Mouse (Mus musculus) ovary, postnatal 10 days (tissue): ENCODE data around the gene Rab3gap1.
"Not testable (repeated sequence)": the region's sequence is repeated elsewhere in the genome, so short reads cannot be mapped to it uniquely, and the experiment has no call there.

Experiments
- DNase-seq: peaks from one replicate; pipeline ENCODE4 v3.0.0; 2022; ENCODE audit warnings: low spot score

Rab3gap1 gene

DNA sequence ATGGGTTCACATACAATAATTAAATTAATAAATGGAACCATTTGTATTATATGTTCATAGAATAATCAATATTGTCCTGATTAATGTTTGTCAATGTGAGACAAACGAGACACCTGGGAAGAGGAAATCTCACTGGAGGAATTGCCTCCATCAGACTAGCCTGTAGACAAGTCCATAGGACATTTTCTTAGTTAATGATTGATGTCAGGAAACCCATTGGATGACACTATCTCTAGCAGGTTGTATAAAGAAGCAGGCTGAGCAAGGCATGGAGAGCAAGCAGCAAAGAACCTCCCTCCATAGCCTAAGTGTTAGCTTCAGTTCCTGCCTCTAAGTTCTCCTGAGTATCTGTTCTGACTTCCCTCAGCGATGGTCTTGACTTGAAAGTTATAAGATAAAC is 64.8 kb downstream of the Rab3gap1 start:
- no peak for DNase-seq

DNA sequence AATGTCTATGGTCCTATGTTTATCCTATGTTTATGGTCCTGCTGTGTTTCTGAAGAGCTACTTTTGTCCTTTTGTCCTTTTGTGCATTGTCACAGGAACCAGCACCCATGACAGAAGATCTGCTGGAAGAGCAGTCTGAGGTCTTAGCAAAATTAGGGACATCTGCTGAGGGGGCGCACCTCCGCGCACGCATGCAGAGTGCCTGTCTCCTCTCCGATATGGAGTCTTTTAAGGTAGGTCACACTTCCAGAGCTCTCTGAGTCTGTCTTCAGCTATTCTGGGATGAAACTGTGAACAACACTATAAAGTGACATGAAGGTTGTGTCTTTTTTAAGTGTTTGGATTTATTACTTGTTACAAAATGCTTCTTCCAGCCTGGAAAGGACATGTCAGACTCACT is 65.7 kb downstream of the Rab3gap1 start:
- no peak for DNase-seq

DNA sequence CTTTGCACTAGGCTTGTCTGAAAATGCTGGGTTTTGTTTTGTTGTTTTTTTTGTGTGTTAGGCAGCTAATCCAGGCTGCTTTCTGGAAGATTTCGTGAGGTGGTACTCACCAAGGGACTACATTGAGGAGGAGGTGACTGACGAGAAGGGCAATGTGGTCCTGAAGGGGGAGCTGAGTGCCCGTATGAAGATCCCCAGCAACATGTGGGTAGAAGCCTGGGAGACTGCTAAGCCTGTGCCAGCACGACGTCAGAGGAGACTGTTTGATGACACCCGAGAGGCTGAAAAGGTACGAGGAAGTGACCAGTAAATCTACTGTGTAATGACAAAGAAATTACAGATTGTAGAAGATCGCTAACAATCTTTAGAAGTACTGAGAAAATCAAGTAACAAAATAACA is 68.7 kb downstream of the Rab3gap1 start:
- DNase-seq: no peak

DNA sequence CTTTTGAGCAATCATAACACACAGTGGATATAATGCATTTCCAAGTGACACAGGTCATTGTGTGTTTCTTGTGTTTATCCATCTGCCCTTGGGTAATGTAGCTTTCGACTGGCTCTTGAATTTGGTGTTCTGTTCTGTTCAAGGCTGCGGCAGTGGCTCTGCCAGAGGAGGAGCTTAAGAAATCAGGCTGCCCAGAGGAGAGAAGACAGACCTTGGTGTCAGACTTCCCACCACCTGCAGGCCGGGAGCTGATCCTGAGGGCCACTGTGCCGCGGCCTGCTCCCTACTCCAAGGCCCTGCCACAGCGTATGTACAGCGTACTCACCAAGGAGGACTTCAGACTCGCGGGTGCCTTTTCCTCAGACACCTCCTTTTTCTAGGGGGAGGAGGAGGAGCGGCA is 73.7 kb downstream of the Rab3gap1 start:
- no peak for DNase-seq

DNA sequence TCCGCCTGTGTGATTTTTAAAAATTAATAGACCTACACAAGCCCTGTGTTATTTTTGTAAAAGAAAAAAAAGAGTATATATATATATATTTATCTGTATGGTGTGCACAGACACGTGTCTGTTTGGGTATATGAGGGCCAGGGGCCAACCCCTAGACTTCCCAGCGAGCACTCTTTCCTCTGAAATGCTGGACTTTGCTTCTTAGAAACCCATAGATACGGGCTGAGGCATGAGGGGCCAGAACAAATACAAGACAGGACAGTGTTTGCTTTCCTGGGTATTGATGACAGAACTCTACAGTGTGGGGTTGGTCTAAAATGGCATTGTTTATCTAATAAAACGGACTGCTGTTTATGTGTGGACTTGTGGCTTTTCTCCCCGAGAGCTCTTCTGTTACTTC is 74.9 kb downstream of the Rab3gap1 start:
- no peak for DNase-seq

DNA sequence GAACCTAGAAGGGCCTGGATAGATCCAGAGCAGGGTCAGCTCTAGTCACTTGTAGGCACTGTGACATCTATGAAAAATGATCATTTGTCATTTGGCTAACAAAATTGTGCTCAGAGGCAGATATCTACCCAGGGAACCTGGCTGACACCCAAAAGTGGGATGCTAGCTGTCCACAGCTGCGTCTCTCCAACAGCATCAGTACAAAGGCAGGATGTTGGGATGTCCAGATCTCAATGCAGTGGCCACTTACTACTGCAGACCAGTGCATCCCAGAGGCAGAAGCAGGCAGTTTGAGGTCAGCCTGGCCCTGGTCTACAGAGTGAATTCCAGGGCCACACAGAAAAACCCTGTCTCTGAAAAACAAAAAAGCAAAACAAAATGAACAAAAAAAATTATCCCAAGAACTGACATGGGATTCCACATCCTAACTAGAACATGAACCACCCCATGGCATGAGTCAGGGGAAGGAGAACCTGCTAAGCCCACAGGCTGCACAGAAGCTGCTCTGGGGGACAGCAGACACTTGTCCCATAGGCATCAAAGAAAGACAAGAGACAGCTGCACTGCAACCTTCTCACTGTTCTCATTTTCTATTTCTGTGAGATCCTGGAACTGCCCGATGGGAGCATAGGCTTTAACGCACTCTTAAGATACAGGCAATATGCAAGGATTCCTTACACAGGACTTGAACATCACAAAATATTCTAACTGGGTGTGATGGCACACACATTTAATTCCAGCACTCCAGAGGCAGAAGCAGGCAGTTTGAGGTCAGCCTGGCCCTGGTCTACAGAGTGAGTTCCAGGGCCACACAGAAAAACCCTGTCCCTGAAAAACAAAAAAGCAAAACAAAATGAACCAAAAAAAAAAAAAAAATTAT is 77.4 kb downstream of the Rab3gap1 start:
- DNase-seq: no peak

DNA sequence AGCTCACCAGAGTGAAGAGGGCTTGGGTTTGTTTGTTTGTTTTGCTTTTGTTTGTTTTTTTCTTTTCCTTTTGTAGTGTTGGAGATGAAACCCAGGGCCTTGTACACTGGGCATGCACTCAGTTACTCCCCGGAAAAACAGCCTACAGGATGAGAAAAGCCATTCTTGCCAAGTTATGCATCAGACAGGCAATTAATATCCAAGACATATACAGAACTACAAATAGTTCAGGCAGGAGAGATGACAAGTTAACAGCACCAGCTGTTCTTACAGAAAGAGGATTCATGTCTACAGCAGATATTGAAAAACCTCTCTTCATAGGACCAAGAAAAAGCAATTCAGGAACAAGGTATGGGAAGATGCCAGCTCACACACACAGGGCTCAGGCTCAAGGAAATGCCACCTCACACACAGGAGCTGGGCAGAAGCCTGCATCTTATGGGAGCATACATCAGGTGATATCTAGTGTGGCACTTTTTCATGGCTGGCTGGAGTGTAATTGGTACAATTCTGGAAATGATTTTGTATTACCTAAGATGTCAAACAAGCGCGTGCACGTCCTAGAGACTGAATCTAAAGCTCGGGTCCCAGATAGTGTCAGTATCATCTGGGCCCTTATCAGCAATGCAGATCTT is 78.2 kb downstream of the Rab3gap1 start:
- no peak for DNase-seq

DNA sequence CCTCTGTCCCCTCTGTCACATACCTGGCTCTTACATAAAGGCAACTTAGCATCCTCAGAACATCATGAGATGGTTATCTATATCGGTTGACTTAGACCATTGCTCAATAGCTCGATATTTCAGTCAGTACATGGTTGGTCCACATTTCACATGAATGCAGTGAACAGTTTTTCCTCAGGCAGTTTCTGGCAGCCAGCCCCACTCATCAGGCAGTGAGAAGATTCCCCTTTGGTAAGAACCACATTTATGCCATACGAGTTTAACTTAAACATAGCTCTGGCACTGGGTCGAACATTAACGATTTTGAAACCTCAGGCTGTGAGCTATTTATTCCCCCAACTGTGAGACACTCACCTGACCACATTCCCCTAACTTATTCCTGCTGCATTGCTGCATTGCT is 80.2 kb downstream of the Rab3gap1 start:
- DNase-seq: no peak

DNA sequence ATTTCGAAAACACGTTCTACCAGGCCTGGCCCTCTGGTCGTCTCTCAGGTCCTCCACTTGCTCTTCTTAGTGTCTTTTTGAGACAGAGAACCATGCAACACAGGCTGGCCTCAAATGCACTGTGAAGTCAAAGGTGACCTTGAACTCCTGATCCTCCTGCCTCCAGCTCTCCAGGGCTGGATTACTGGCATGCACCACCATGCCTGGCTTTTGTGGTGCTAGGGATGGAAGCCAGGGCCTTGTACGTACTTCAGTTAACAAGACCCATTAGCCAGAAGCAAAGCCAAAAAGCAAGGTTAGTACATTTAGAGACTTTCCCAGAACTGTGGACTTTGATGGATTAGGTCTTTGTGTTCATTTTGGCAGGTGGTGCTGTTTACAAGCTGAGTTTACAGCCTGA is 83.7 kb downstream of the Rab3gap1 start:
- no peak for DNase-seq

DNA sequence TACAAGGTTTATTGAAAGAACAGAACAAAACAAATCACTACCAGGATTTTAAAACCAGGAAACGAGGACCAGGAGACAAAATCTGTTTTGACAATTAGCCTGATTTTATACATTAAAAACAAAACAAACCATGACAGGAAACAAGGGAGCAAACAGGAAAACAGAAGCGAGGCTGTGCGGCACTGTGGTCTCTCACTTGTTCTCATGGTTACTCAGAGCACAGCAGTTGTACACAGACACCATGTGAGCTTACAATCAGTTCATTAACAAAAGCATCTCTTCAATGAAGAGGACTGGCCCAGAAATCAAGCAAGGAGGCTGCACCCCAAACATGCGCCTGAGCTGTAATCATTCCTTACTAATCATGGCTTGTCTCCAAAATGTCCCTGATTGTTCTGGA is 85.6 kb downstream of the Rab3gap1 start:
- DNase-seq: not testable (repeated sequence)

DNA sequence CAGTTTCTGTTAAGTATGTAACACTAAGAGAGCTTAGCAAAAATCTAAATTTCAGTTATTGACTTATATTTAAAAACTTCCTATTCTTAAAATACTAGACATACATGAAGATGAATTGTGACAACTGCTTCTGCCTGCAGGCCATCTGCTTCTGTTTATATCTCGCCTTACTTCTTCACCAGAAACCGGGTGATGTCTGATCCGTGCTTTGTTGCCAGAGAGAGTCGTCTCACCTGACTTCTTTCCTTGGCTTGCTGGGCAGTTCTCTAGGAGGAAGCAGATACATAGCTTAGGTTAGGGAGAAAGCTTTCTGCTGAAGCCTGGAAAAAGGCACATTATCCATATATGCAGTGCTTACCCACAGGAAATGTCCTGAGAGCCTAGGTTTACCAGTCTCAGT is 86.2 kb downstream of the Rab3gap1 start:
- no peak for DNase-seq

DNA sequence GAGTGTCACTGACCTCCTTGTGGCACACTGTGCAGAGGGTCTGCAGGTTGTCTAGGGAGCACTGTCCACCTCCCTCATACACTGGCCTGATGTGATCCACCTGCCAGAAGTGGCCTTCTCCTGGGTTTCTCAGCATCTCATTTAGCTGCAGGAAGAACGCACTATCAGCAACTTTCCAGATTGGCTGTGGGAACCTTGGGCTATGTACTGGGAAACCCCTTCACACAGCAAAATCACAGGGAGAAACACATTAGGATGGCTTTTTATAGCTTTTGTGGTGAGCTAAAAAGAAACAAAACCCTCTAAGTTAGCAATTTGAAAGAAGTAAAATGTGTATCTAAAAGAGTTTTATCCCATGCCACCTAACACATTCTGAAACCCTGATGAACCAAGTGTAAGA is 88.0 kb downstream of the Rab3gap1 start:
- no peak for DNase-seq

DNA sequence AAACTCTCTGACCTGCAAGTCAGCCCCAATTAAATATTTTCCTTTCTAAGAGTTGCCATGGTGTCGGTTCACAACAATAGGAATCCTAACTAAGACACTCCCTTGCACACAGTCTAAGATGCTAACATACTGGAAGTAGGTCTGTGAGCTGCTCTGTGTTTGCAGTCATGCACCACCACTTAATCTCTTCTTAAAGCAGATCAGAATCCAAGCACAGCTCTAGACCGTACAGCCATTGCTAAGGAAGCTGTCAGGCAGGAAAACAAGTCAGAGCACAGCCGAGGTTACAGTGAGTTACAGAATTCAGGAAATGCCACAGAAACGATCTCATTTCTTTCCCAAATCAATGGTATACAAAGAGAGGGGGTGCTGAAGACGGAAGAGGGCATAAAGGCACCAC is 90.2 kb downstream of the Rab3gap1 start:
- no peak for DNase-seq

DNA sequence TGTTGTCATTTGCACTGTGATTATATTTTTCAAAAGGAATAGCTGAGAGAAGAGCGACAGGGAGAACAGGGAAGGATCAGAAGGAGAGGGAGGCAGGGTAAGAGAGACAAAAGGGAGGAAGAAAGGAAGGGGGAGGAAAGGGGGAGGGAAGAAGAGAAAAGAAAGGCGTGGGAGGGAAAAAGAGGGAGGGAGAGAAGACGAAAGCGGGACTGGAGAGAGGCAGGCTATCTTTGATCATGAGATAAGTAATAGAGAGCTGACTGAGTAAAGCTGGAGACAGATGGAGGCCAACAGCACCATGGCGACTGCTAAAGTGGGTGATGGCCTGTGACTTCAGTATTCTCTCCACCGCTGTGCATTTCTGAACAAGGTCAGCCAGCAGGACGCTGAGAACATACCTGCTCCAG is 90.7 kb downstream of the Rab3gap1 start:
- DNase-seq: no peak

DNA sequence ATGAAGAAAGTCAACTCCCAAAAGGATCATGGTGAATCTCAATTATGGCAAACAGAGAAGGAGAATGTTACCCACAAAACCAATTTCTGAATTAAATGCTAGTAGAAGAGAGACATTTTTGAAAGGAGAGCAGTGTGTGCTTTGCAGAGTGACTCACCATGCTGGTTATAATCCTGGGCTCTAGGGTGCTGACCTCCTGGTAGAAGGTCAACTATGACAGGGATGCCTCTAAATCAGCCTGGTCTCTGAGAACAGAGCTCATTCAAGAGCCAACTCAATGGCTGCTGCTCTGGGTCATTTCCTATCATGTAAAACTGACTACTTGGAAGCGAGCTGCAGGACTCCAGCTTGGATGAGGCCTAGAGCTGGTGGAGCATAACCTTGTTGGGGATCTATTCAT is 92.6 kb downstream of the Rab3gap1 start:
- DNase-seq: no peak

DNA sequence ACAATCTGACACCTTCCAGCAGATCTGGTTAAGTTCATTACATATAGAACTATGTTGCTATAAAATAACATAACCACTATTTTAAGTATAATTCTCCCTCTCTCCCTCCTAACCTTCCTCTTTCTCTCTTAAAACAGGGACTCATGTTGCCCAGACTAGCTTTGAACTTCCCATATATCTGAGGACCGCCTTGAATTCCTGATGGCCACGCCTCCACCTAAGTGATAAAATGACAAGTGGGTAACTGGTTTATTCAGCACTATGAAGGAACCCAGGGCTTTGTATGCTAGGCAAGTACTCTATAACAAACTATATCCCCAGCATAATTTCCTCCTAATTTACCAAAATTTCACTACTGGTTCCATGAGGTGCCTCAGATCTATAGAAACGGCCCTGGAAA is 94.8 kb downstream of the Rab3gap1 start:
- DNase-seq: no peak

DNA sequence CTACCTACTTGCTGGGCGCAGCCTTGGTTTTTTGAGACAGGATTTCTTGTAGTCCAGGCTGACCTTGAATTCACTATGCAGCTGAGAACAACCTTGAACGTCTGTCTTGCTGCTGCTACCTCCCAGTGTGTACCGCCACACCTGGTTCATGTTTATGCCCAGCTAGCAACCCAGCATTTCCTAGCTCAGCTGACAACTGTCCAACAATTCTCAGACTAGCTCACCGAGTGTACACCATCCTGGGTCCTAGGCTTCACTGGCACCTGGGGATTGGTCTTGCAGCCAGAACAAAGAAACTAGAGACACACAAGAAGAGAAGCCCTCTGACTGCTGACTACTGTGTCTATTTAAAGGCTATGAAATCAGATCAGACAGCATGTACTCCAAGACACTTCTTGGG is 102.3 kb downstream of the Rab3gap1 start:
- no peak for DNase-seq

DNA sequence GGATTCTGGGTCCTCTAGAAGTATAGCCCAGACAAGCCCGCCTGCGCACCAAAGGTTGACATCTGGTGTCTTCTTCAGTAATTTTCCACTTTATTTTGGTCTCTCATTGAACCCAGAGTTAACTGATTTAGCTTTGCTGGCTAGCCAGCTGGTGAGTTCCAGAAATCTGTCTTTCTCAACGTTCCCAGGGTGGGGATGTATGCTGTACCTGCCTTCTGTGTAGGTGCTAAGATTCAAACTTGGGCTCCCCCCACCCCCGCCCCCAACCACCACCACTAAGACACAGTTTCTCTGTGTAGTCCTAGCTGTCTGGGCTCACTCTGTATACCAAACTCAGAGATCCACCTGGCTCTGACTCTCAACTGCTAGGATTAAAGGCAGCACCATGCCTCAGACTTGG is 105.5 kb downstream of the Rab3gap1 start:
- no peak for DNase-seq

DNA sequence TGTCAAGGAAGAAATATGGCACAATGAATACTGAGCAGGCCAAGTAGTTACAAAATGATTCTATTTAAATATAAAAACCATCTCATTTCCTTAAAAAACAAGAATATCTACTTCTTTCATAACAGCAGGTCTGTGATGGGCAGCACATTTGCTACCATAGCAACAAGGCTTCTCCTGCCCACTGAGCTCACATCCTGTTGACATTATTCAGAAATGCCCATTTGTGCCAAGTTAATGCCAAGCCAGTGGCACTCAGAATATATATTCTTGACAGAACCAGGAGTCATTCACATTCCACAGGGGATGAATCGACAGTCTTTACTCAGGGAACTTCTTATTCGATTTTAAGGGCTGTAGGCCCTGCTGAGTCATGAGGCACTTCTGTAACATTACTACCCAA is 107.1 kb downstream of the Rab3gap1 start:
- DNase-seq: no peak

DNA sequence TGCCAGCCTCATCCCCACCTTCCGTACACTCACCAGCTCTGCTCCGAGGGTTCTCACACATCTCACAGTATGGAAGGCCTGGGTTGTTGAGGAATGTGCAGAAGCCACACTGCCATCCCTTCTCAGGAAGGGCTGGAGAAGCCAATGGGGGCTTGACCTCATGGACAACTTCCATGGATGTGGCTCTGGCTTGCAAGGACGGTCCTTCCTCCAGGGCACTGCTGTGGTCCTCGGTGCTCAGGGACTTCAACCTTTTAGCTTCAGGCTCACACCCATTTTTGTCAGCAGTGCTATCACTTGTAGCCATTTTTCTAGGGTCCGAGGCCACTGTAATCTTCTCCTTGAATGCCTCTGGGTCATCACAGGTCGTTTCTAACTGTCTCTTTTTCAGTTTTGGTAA is 107.5 kb downstream of the Rab3gap1 start:
- no peak for DNase-seq

DNA sequence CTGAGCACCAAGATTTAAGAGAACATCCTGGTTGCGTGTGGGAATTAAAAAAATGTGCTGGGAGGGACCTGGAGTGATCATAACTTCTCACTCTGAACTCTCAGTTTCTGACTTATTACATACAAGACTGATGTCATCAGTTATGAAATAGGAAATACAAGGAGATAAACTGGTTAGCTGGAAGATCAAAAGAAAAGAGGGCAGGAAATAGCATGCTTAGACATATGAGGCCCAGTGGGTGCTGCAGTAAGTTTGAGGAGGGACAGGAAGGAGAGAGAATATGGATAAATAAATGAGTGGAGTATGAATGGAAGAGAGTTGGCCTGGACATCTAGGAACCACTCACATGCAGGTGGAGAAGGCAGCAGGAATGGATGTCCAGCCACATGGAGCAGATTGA is 109.6 kb downstream of the Rab3gap1 start:
- DNase-seq: no peak

DNA sequence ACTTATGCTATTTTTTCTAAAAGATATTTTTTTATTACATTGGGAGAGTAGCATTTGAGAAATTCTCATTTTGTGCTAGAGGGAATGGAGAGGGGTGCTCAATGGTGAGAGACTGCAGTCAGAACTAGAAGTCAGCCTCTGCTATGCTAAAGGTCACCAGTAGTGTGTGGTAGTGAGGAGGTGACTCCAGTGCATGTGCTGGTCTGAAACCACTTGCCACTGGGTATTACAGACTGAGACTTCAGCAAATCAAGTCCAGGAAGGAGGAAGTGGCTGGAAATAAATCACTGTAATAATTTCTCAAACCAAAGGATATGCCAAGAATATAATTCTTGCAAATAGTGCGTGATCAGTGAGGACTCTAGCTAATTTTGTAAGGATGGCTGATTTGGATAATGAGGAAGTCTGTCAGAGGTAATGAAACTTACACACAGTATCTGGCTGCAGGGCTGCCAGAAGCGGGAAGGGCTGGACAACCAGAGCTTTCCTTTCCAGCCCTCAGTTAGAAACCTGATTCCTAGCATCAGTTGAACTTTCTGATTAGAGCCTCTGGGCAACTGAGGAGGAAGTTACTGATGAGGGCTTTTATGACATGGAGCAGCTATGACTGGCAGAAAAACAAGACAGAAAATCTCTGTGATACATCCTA is 112.5 kb downstream of the Rab3gap1 start:
- DNase-seq: no peak

DNA sequence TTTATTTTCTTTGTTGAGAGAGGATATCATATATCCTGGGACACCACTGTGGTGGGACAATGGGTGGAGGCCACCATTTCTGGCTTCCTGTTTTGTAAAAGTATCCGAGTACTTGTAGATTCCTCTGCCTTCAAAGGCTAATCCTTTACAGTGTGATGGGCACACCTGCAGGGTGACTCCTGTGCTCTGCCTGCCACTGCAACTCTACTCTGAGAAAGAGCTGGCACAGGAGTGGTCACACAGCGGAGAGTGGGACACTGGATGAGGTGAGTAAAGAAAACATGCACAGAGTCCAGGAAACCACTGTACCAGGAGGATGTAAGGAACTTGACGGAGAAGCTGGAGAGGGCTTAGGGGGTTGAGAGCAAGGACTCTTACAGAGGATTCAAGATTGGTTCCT is 113.7 kb downstream of the Rab3gap1 start:
- no peak for DNase-seq
